In the genomic region with DNA sequence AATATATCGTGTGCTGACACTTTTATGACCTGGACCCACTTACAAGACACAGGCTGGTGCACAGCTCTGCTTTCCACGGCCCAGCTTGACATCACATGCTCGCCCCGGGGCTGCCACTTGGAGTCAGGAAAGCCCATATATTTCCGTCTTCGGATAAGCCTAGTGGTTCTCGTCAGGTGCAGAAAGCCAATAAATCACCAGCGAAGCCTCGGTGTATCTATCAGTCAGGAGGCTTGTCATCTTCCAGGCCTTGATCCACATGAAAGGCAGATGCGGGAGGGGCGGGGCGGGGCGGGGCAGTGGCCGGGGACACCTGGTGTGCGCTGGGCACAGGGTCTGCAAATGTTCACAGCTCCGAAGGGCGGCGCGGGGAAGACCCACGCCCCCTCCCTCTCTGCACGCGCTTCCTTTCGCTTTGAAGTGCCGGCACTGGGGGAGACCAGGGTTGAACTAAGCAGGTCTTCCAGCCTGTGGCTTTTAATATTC, we compare ENCODE assay signal across 8 mouse cellular contexts. TPM values are rescaled to one million over a fixed set of nuclear protein-coding genes. Genes with fewer than 3 reads are reported as not detected.
DNase-seq lines count a peak whose midpoint lies in the region; ATAC-seq and TF ChIP-seq lines count a peak whose summit lies in the region.

No protein-coding gene starts in this region.

- no peaks in the 10 kb centered on the region for H3K79me2 ChIP-seq in CH12.LX (replicated peaks; ENCODE audit: control insufficient read depth, extremely low read depth, insufficient read depth, poor library complexity, severe bottlenecking)

- dilution Hi-C loops in CH12.LX (cut with MboI; ENCODE audit: extremely low pct_ligation_motif_present, extremely low pct_unique_long_range_greater_than_20kb, low sequenced_read_pairs): no loop called here

- DNase-seq in heart, adult 11 months: peak; percentile 86
- DNase-seq in heart, postnatal 4 days: no peak
- DNase-seq in CH12.LX (ENCODE audit: extremely low read depth): no peak
- DNase-seq in T-cell, adult 2 months (ENCODE audit: low spot score): no peak
- no peak for DNase-seq in cerebellum, adult 11-12 months

- no peak for TF ChIP-seq EP300 in CH12.LX (IDR thresholded peaks at IDR 0.05; ENCODE audit: low read length)

- no peak overlapping the region for H3K4me3 ChIP-seq in CH12.LX (replicated peaks in 1 of 3; ENCODE audit: low read depth in 2 of 3, low read length in 2 of 3, poor library complexity in 1 of 3)
- peak overlapping the region; percentile 35 for H3K4me3 ChIP-seq in forebrain, embryonic 15.5 days
- 0 out of 2 replicates have a peak overlapping the region, but pooled peaks have one; percentile 4 for H3K4me3 ChIP-seq in liver, embryonic 15.5 days (replicated peaks)

- no peak for TF ChIP-seq POLR2A in CH12.LX (IDR thresholded peaks at IDR 0.05; ENCODE audit: low read depth, low read length)

- TF ChIP-seq RAD21 in CH12.LX (IDR thresholded peaks at IDR 0.05; ENCODE audit: low read depth, low read length): no peak

- H3K4me1 ChIP-seq in CH12.LX (ENCODE audit: control insufficient read depth in 1 of 2, insufficient read depth in 2 of 2): 0 out of 4 replicates have a peak, but pooled peaks cover 0 to 3% of the 10 kb centered on the region in 2 experiments
- H3K4me1 ChIP-seq in forebrain, embryonic 15.5 days: peaks cover 11% of the 10 kb centered on the region; the same call in 1 of the 2 replicates
- no peaks in the 10 kb centered on the region for H3K4me1 ChIP-seq in liver, embryonic 15.5 days (replicated peaks)

- peak overlapping the region; percentile 75 for H3K4me2 ChIP-seq in CH12.LX (ENCODE audit: insufficient read depth, low read depth, poor library complexity, severe bottlenecking)
- H3K4me2 ChIP-seq in forebrain, embryonic 15.5 days (replicated peaks): peak overlapping the region; percentile 63
- peak overlapping the region; percentile 48 for H3K4me2 ChIP-seq in liver, embryonic 15.5 days

- no peaks in the 10 kb centered on the region for H3K36me3 ChIP-seq in CH12.LX (replicated peaks in 1 of 2; ENCODE audit: control insufficient read depth in 1 of 2, insufficient read depth in 1 of 2, low read length in 1 of 2)
- H3K36me3 ChIP-seq in forebrain, embryonic 15.5 days: no peaks in the 10 kb centered on the region
- no peaks in the 10 kb centered on the region for H3K36me3 ChIP-seq in liver, embryonic 15.5 days (replicated peaks)

- in situ Hi-C loops in CH12.LX (cut with MboI; ENCODE audit: low pct_ligation_motif_present, low pct_unique_long_range_greater_than_20kb, low sequenced_read_pairs): no loop called here

- no peaks in the 10 kb centered on the region for H3K9me3 ChIP-seq in CH12.LX (replicated peaks; ENCODE audit: low read length)
- no peaks in the 10 kb centered on the region for H3K9me3 ChIP-seq in forebrain, embryonic 15.5 days
- H3K9me3 ChIP-seq in liver, embryonic 15.5 days (replicated peaks): no peaks in the 10 kb centered on the region

- ATAC-seq in forebrain, embryonic 15.5 days (replicated peaks): peak; percentile 79
- ATAC-seq in liver, embryonic 15.5 days (ENCODE audit: insufficient read depth): no peak
- ATAC-seq in monocyte, adult 5-6 weeks (replicated peaks; ENCODE audit: insufficient number of reproducible peaks, low FRiP score, low TSS enrichment, poor library complexity, severe bottlenecking): no peak

- 19% methylated on average over 24 of the region's 24 CpGs for WGBS in forebrain, embryonic 15.5 days
- WGBS in liver, embryonic 15.5 days (ENCODE audit: insufficient replicate concordance): 5% methylated on average over 23 of the region's 24 CpGs

- no peak for TF ChIP-seq CTCF in CH12.LX (conservative IDR thresholded peaks at IDR 0.05 in 1 of 2, IDR thresholded peaks at IDR 0.05 in 1 of 2; ENCODE audit: low read depth in 2 of 2, low read length in 2 of 2)

- no peaks in the 10 kb centered on the region for H3K27me3 ChIP-seq in CH12.LX (replicated peaks)
- no peaks in the 10 kb centered on the region for H3K27me3 ChIP-seq in forebrain, embryonic 15.5 days
- peaks cover 3% of the 10 kb centered on the region; the same call in 1 of the 2 replicates for H3K27me3 ChIP-seq in liver, embryonic 15.5 days

- H3K27ac ChIP-seq in CH12.LX (ENCODE audit: insufficient read depth, low read depth): no peak overlapping the region
- no peak overlapping the region for H3K27ac ChIP-seq in forebrain, embryonic 15.5 days (replicated peaks)
- H3K27ac ChIP-seq in liver, embryonic 15.5 days (replicated peaks): no peak overlapping the region

- H3K9ac ChIP-seq in CH12.LX (ENCODE audit: insufficient read depth, low read depth): no peak overlapping the region
- H3K9ac ChIP-seq in forebrain, embryonic 15.5 days (replicated peaks): peak overlapping the region; percentile 36
- H3K9ac ChIP-seq in liver, embryonic 15.5 days: no peak overlapping the region

TF ChIP-seq in CH12.LX, 34 proteins besides CTCF, POLR2A, EP300 and RAD21:
- TF ChIP-seq MEF2A (IDR thresholded peaks at IDR 0.05; ENCODE audit: borderline replicate concordance, low read depth, low read length): no peak
- TF ChIP-seq MAFK (IDR thresholded peaks at IDR 0.05; ENCODE audit: insufficient replicate concordance, low read length): no peak
- TF ChIP-seq MAX (IDR thresholded peaks at IDR 0.05; ENCODE audit: low read length): no peak
- no peak for TF ChIP-seq ETS1 (conservative IDR thresholded peaks at IDR 0.05; ENCODE audit: low read depth, low read length)
- TF ChIP-seq KAT2A (IDR thresholded peaks at IDR 0.05; ENCODE audit: insufficient replicate concordance, low read length): no peak
- no peak for TF ChIP-seq HCFC1 (IDR thresholded peaks at IDR 0.05; ENCODE audit: low read depth, low read length)
- no peak for TF ChIP-seq E2F4 (IDR thresholded peaks at IDR 0.05; ENCODE audit: insufficient replicate concordance, low read depth, low read length)
- no peak for TF ChIP-seq MYC (IDR thresholded peaks at IDR 0.05; ENCODE audit: low read depth, low read length)

RNA-seq across cellular contexts. Expression of a gene that starts 48.1 kb away (rescaled TPM):
- not detected for total RNA-seq in heart, postnatal 4 days (2021)
- total RNA-seq in CH12.LX (2012; rRNA removed): not detected in 2 replicates
- total RNA-seq in CH12.LX (2014; rRNA removed): not detected in 2 replicates
- not detected in 2 replicates for polyA plus RNA-seq in CH12.LX (2012; ENCODE audit: insufficient read length, low read depth)
- polyA plus RNA-seq in forebrain, embryonic 15.5 days (2015; fragmentation: Nextera tagmentation; extraction: Ambion mirVana): 0.20 TPM in 1 of 2 replicates, not detected in the other
- 10.9 and 14.4 TPM in 2 replicates for polyA plus RNA-seq in liver, embryonic 15.5 days (2015; fragmentation: Nextera tagmentation; extraction: Ambion mirVana)
- not detected in 3 replicates for total RNA-seq in monocyte, adult 5-6 weeks (2017)

Comparison
In these comparisons a context has a peak if more than half of its experiments do, and no peak if none do; other contexts are left out.
1. H3K4me3 ChIP-seq: peak in forebrain, embryonic 15.5 days (single experiment) and liver, embryonic 15.5 days (single experiment); none in CH12.LX (0 of 3).
2. Peak in every context shown above with its lines, with median percentiles within 50 percentile points of each other: H3K4me2 ChIP-seq.